Mouse (Mus musculus) embryo, embryonic 9.5 days (tissue): ENCODE measurements around the gene Qrich2.
"Not testable (repeated sequence)": the region's sequence is repeated elsewhere in the genome, so short reads cannot be mapped to it uniquely, and the experiment has no call there.

Source experiments
- DNase-seq: peaks from one replicate; pipeline ENCODE4 v3.0.0-alpha.2; 2017; ENCODE audit errors: extremely low spot score

The Qrich2 gene

DNA sequence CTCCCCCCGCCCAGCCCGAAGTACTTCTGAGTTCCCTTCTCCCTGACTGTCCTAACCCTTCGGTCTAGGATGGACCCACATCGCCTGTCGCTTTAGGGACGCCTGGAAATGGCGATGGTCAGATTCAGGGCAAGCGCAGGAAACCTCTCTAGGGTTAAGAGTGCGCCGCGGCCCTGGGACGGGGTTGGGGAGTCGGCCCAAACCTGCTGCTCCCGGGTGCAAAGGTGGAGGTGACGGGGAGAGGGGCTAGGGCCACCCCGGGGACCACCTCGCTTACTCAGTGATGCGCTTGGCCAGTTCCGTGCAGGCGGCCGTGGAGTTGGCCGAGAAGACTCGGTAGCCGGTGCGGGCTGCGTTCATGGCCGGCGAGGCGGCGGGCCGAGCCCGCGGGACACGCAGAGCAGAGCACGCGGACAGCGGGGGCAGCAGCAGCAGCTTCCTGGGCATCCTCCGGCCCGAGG is 23.8 kb upstream of the Qrich2 start:
- DNase-seq: peak; percentile 78

DNA sequence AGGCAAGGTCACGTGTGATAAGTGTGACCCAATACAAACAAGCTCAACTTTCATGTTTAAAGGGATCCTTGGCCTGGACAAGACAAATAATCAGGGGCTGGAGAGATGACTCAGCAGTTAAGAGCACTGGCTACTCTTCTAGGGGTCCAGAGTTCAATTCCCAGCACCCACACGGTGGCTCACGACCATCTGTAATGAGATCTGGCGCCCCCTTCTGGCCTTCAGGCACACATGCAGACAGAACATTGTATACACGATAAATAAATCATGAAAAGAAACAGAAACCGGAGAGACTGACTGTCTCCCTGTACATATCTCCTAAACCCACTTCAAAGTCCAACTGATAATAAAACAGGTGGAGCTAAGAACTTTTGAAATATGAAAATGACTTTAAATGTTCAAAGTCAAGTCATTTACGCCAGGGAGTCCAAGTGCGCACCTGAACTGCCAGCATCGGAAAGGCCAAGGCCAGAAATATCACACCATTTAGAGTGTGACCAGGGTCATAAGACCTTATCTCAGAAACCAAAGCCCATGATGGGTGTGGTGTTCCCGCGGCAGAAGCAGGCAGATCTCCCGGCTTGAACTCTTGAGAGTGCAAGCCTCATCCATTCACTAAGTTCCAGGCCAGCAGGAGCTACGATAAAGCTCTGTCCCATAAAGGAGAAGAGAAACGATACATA is 22.8 kb upstream of the Qrich2 start:
- DNase-seq: no peak

GRCm38 (mm10) chr11:116488207-116488606 is 22.2 kb upstream of the Qrich2 start:
- no peak for DNase-seq

- DNase-seq: no peak
Observed at GRCm38 (mm10) chr11:116484261-116484660, 18.2 kb upstream of the Qrich2 start.

- DNase-seq: no peak
Observed at GRCm38 (mm10) chr11:116481776-116482175, 15.7 kb upstream of the Qrich2 start.

DNA sequence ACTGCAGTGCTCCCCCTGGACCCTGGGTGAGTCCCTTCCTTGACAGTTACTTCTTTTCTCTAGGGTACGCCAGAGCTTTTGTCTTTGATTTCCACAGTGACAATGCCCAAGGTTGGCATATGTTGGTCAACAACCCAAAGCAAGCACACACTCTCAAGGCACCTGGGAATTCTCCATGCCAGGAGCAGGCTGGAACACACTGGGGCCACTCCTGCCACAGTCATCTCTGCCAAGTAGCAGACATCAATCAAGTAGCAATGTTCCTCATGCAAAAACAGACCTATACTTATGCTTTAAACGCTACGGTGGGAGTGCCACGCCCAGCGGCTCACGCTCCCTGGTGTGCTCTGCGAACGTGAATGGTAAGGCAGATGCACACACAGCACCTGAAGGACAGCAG is 14.9 kb upstream of the Qrich2 start:
- no peak for DNase-seq

DNA sequence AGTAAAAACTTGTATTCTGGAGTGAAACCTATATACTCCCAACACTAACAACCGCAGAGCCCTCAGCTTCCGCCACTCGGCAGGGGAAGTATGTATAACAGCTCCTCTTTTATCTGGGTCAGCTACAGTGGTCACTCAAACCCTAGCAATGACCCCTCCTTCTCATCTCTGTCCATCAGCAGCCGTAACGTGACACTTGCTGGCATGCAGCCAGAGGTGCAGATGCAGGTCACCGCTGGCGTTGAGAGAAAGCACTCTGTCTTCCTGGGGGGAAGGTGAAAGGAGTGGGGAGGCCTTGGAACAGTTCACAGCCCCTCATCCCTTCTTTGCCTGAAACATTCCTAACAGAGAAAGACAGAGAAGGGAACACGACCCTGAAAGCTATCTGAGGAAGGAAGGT is 13.8 kb upstream of the Qrich2 start:
- DNase-seq: no peak

- DNase-seq: no peak
Observed at GRCm38 (mm10) chr11:116478978-116479377, 12.9 kb upstream of the Qrich2 start.

DNA sequence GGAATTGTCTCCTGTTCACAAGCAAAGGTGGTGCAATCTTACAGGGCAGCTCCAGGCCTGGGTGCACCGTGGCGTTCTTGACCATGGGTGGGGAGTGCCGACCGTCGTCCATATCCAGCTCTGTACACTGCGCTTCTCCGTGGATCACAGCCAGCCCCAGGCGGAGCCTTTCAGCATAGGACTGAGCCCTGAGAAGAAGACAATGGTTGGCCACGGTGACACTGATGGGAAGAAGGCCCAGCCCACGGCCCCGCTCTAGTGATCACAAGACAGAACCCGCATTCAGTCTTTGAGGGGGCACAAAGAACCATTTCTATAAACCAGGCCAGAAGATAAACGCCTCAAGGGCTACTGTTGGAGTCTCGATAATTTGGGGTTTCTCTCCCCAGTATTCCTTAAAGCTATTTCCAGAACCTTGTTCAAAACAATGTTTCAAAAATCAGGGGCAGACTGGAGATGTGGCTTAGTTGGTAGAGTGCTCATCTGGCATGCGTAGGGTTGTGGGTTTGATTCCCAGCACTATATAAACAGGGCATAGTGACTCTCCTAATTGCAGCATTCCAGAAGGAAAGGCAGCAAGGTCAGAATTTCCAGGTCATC is 11.2 kb upstream of the Qrich2 start:
- DNase-seq: no peak

GRCm38 (mm10) chr11:116476696-116477095 is 10.7 kb upstream of the Qrich2 start:
- no peak for DNase-seq

- DNase-seq: no peak
Observed at GRCm38 (mm10) chr11:116476041-116476440, 10.0 kb upstream of the Qrich2 start.

GRCm38 (mm10) chr11:116472275-116472674 is 6.2 kb upstream of the Qrich2 start:
- no peak for DNase-seq

DNA sequence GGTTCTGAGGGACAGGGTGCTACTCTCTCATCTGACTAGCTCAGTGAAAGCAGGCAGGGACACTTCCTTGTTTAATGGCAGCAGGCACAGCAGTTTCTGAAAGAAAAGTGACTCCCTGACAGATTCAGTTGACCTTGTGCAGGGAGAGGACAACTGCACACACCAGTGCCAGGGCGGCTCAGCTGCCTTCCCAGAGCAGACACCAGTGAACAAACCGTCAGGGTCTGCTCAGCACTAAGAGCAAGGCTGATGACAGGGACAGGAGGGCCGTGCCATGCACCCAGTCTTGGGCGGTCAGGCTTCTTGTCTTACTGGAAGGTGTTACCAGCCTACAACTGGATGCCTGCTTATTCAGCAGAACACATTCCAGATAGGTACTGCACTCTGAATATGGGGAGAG is 4.9 kb upstream of the Qrich2 start:
- DNase-seq: no peak

GRCm38 (mm10) chr11:116470249-116470648 is 4.2 kb upstream of the Qrich2 start:
- no peak for DNase-seq

DNA sequence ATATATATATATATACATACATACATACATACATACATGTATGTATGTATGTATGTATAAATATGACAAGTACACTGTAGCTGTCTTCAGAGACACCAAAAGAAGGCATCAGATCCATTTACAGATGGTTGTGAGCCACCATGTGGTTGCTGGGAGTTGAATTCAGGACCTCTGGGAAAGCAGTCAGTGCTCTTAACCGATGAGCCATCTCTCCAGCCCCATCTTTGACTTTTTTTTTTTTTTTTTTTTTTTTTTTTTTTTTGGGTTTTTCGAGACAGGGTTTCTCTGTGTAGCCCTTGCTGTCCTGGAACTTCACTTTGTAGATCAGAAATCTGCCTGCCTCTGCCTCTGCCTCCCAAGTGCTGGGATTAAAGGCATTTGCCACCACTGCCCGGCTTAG is 2.3 kb upstream of the Qrich2 start:
- not testable (repeated sequence) for DNase-seq

DNA sequence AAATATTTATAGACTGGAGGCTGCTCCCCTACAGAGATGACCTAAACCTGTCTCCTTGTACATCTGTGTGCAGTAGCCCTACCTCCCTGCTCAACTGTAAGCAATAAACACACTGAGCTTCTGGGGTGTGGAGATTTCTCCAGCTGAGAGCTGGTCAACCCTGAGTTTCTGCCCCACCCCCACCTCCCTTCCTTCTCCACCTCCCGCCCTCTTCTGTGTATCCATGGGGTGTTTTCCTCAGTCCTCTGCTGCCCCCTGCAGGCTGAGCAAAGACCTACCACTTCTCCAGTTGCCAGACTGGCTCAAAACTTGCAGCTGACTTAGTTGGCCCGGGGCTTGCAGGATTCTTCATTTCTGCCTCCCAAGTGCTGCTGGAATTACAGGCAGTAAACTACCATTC is 2.2 kb downstream of the Qrich2 start:
- peak; percentile 86 for DNase-seq

GRCm38 (mm10) chr11:116463338-116463737 is 2.7 kb downstream of the Qrich2 start:
- DNase-seq: no peak

- DNase-seq: no peak
Observed at GRCm38 (mm10) chr11:116459786-116460185, 6.3 kb downstream of the Qrich2 start.

DNA sequence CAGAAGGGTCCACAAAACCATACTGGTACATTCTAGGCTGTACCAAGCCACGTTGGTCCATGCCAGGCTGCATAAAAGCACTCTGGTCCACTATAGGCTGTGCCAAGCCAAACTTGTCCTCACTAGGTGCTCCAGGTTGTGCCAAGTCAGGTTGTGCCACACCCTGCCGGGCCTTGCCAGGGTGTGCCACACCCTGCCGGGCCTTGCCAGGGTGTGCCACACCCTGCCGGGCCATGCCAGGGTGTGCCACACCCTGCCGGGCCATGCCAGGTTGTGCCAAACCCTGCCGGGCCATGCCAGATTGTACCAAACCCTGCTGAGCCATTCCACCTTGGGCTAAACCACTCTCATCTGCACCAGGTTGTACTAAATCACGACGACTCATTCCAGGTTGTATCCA is 9.8 kb downstream of the Qrich2 start:
- no peak for DNase-seq

- DNase-seq: no peak
Observed at GRCm38 (mm10) chr11:116453889-116454288, 12.2 kb downstream of the Qrich2 start.

GRCm38 (mm10) chr11:116449341-116449740 is 16.7 kb downstream of the Qrich2 start:
- DNase-seq: no peak

DNA sequence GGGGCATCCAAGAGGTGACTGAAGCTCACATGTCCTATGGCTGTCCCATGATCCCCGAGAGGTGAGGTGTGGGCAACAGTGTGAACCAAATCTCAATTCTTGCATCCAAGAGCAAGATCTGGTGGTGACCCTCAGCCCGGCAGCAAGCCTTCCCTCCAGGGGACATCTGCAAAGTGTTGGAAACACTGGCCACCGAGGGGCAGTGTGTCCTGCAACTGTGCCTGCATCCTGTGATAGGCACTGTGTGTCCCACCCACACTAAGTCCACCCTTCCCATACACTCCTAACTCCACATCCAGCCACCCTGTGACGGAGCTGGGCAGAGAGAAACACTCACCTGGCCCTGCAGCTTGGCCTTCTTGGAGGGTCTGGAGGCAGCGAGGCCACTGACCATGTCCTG is 18.2 kb downstream of the Qrich2 start:
- DNase-seq: no peak

DNA sequence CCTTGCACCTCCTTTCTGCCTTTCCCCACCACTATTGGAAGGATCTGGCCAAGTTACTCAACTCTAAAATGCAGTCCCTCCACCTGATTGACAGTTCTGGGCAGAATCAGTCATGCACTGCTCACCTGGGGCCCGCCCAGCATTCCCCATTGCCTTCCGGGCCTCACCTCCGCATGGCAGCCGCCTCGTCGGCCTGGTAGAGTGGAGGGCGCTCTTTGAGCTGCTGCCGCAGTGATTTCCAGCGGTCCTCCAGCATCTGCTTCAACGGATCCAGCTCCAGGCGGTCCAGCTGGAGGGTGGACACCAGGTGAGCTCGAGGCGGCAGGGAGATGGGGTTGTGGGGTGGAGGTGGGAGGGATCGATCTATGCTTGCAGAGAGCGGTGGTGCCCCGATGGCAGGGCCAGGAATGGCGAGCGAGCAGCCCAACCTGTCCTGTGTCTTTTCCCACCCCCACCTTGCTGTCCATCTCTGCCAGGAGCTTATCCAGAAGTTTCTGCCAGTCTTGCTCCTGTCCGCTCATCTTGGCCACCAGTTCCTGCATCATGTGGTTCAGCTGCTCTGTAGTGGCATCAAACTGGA is 19.6 kb downstream of the Qrich2 start:
- no peak for DNase-seq
